Mouse (Mus musculus) kidney, postnatal 14 days (tissue): ENCODE measurements around the gene Trpm1.

Source experiments
- DNase-seq: peaks from one replicate; pipeline ENCODE4 v3.0.0; 2022; ENCODE audit warnings: mixed read lengths

Trpm1 gene

DNA sequence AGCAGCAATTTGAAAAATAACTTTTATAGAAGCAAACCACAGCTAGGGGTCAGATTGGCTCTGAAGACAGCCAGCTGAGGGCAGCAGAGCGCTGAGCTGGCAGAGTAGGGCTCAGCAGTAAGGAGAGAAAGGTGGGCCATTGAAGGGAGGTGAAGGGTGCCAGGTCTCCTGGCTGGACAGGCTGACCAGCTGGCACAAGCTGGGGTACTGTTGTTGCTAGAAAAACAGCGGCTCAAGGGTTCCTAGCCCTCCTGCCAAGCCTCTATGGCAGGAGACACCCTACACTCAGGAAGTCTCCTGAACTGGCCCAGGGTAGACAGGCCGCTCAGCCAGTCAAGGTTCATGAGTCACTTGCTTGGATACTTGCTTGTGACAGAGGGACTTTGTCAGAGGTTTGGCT lies 11.4 kb downstream of the Trpm1 start:
- DNase-seq, result peak; percentile 63

DNA sequence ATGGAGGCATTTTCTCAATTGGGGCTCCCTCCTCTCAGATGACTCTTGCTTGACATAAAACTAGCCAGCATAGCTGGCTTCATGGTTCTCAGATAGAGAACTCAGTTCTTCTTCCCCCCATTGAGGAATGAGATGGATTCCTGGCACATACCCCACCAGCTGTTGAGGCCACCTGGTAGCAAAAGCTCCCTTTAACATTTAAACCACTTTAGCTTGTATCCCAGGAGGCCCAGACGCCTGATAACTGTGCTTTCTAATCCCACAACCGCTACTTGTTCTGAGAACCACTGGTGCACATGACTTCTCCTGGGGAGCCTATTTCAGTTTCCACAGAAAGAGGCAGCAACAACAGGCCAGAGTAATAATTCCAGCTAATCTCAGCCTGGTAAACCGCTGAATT lies 12.4 kb downstream of the Trpm1 start:
- DNase-seq, result no peak

DNA sequence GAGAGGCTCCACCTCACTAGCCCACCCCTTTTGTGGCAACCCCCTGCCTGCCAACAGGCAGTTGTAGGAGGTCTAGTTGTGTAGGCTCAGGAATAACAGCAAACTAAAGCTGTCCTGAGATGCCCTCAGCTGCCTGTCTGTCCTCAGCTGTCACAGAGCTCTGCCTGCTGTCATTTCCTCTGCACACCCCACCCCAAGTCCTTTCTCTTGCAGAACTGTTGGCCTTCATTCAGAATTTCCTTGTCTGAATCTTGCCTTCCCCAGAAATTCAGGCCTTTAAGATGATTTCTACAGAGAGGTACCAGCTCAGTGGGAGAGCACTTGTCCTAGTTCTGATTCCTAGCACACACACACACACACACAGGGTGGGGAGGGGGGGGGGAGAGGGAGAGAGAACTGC lies 13.1 kb downstream of the Trpm1 start:
- DNase-seq, result no peak

DNA sequence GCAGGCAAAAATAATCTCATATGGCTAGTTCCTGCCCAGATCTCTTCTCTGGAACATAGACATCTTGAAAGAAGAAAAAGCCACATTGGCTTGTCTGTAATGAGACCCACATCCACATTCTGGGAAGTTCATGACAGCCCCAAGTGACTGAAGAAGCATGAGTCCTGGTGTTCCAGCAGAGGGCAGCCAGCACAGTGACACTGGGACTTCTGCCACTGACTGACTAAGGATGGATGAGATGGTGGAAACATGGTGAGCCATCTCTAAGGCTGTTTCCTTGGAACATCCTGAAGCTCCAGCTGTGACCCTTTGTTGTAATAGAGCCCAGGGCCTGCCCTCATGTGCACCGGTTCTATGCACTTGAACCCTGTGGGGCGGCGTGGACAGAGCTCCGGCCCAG lies 25.7 kb downstream of the Trpm1 start:
- DNase-seq, result no peak

DNA sequence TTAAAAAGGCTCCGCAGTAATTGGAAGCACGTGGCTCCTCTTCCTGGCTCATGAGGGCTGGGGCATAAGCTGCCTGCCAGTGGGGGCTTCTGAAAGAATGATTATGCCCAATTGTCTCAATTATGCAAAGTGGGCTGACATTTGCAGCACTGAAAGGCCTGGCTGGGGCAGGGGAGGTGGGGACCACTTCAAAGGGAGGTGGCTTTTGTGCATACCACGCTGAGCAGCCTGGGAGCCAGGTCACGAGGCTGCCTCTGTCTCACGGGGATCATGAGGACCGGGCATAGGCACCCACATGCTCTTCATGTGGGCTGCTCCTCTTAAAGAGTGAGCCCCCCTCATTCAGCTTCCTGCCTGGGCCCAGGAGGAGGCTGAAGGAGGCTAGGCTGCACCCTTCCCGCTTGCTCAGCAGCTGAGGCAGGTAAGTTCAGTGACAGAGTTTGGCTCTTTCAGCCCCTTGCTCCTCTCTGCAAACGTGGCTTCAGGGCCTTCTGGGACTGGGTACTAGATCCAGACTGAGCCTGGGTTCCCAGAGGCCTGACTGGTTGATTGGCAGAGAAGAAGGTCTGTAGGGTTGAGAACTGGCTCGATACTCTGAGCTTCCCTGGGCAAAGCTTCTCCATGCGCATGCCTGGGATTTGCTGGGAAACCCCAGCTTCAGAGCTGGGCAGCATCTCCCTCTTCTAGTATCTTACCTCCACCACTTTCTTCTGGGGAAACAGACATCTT lies 31.7 kb downstream of the Trpm1 start:
- DNase-seq, result no peak

DNA sequence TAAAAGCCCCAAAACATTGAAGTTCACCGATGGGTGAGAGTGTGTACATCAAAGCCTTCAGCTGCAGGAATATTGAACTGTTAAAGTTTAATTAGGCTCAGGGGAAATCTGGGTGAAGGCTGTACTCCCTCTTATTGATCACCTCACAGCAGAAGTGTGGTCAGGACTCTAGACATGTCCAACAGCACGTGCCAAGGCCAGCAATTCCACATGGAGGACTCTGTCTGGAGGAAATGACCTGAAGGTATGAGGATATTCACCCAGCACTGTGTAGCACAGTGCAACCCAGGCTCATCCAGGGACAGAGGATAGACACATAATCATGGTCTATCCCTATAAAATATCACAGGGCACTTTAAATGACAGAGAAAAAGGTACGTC lies 32.3 kb downstream of the Trpm1 start:
- no peak for DNase-seq

DNA sequence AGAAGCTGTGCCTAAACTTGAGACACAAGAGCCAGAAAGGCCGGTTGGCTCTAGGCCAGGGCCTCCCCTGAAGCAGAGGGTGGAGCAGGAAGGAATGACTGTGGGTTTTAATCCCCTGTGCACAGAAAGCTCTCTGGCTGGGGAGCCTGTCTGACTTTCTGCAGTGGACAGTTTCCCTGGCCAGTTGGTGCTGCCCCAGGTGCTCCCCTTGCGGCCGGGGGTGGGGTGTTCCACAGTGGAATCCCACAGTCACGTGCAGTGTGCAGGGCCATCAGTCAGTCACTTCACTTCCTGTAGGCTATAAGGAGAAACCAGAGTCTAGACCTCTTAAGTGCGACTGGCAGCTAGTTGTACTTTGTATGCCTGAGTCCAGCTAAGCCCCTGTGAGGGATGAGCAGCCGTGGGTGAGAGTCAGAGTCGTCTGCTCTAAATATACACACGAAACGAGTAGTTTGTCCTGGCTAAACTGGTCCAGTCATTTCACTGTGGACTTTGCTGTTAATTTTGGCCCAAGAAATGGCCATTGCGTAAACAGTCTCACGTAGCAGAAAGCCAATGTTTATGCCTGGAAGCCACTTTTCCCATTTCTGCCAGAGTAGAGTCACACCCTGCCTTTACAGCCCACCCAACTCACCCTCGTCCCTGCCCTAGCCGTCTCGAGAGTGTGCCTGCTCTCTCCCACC lies 38.8 kb downstream of the Trpm1 start:
- peak; percentile 43 for DNase-seq

DNA sequence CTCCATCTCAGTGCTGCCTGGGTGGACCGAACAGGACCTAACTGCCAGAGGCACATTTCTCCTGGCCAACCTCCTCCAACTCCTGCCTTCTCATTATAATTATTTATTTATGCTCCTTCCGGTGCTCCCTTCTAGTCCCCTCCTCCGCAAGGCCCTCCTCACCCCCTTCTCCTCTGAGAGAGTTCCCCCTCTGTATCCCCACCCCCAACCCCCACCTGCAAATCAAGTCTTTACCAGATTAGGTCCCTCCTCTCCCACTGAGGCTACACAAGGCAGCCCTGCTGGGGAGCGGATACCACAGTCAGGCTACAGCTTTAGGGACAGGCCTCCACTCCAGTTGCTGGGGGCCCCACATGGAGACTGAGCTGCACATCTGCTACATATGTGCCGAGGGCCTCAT lies 39.8 kb downstream of the Trpm1 start:
- DNase-seq, result no peak

DNA sequence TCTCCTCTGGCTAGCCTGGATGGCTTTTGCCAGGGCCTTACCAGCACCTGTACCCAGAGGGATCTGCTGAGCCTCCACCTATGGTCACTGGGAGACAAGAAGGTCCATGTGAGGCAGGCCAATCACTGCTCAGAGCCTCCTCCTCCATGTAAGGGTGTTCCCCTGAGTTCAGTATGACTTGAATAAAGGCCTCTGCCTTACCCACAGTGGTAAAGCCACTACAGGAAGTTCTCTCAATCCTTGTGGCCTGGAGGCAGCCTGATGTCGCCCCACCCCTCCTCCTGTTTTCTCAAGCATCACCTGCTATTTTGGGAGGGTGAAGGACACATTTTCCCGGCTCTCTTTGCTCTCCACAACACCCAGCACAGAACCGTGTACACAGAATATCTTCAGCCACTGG lies 42.5 kb downstream of the Trpm1 start:
- no peak for DNase-seq

DNA sequence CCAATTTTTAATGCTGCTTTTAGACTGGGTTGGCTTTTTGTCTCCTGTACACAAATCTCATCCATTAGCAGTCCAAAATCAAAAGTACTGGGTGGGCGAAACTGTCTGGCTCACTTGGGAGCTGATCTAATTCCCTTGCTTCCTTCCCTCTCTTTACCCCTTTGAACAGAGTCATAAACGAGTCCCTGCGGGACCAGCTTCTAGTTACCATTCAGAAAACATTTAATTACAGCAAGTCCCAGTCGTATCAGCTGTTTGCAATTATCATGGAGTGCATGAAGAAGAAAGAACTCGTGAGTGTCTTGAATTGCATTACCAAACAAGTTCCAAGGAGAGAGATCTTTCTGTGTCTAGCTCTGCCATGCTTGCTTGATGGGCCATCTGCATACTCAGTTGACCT lies 55.1 kb downstream of the Trpm1 start:
- no peak for DNase-seq

DNA sequence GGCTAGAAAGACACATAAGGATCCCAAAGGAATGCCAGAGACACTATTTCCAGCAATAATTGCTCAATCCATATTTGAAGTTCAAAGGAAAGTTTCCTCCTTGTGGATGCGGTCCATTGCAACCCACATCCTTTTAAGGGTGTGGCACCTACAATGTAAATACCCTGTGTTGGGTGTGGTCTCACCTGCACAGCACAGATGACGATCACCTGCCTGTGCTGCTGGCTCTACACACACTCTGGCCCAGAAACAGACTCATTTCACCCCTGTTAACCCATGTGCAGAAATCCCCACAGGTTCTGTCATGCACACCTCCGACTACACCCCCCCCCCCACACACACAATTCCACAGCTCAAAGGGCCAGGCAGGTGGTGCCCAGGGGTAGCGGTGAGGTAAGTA lies 59.2 kb downstream of the Trpm1 start:
- DNase-seq, result no peak

DNA sequence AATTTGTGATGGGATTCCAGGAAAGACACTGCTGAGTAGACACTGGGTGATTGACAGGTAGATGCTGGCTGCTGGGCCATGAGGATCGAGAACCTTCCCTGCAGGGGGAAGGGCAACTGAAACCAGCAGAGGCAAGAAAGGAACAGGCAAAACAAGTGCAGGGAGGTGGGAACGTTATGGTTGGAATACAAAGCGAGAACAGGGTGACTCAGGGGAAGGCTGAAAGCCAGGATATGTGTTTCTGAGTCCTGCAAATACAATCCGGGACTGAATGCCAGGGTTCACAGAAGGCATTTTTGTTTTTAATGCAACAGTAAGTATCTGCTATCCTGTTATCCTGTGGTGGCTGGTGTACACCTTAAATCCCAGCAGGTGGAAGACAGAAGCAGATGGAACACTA lies 60.4 kb downstream of the Trpm1 start:
- no peak for DNase-seq

DNA sequence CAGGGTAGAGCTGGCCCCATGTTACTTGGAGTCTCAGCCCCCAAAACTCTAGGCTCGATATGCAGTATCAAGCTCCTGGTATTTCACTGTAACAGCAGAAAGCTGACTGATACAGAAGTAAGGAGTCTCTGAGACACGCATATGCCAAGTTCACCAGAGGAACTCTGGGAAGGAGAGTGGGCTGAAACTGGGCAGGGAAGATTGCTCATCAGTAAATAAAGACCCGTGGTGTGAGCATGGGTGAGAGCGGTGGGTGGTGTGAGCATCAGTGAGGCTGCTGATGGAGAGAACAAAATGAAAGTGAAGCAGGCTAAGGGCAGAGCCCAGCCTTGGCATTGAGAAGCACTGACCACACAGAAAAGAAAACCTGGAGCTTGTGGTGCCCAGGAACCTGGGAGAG lies 62.0 kb downstream of the Trpm1 start:
- no peak for DNase-seq

DNA sequence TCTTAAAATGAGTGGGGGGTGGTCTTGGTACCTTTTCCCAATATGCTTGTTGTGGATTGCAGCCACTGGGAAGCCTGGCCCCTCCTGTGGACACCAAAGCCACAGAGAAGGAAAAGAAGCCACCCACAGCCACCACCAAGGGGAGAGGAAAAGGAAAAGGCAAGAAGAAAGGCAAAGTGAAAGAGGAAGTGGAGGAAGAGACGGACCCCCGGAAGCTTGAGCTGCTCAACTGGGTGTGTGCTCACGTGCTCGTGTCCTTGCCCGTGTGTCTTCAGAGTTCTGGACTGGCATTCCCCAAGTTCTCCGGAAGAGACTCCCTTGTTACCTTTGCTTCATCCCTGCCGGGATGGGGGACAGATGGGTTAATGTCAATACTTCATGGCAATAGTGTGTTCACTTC lies 63.8 kb downstream of the Trpm1 start:
- no peak for DNase-seq

DNA sequence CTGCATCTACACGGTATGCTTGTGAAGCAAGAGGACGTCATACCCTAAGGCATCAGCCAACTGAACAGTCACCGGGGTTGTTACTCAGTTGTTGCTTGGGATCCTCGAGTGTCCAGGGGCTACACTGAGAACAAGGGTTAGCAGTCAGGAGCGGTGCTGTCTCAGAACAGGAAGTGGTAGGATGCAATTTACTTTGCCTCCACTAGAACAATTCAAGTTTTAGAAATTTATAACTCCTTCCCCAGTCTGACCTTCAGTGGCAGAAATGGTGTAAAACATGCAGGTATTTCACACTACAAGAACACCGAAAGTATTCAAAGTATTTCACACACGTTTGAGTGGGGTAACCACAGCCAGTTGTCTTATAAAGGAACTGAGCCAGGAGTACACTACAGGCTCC lies 66.1 kb downstream of the Trpm1 start:
- no peak for DNase-seq

DNA sequence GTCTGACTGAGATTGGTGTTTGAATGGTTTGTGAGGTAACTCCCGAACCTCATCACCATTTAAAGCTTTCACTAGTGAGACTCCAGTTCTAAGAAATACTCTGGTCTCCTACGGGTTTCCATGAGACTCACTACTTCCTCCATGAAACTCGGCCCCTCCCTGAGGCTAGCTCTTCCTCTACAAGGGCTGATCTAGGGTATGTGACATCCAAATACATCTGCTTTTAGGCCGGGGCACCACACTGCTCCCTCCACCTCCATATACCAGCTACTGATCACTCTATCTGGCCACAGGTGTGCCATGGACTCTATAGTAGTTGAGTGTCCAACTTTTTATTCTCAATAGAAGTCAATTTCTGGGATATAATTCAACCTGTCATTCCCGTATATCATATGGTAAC lies 69.6 kb downstream of the Trpm1 start:
- no peak for DNase-seq

DNA sequence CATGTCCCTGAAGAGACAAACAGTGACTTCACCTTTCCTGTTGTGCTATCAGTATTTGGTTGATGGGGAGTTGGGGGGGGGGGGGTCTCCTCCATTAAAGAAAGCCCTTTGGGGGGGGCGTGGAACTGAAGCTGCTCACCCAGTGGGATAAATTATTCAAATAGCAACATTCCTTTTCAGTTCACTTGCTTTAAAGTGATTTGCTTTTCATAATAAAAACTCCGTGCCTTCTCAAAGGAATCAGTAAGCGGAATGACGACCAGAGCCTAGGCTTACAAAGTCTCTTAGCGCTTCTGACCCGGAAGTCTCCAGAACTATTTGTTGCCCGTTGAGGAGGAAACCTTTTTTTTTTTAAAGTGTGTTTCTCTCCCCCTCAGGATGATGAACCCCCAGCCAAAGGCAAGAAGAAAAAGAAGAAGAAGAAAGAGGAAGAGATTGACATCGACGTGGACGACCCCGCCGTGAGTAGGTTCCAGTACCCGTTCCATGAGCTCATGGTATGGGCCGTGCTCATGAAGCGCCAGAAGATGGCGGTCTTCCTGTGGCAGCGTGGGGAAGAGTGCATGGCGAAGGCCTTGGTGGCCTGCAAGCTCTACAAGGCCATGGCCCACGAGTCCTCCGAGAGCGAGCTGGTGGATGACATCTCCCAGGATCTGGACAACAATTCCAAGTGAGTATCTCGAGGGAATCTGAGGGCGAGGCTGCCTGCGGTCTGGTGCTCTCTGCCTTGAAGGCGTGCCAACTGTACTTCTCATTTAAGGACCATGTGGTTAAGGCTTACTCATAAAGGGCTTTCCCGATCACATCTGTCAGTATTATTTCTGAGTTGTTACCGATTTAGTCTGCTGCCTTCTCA lies 72.9 kb downstream of the Trpm1 start:
- no peak for DNase-seq

DNA sequence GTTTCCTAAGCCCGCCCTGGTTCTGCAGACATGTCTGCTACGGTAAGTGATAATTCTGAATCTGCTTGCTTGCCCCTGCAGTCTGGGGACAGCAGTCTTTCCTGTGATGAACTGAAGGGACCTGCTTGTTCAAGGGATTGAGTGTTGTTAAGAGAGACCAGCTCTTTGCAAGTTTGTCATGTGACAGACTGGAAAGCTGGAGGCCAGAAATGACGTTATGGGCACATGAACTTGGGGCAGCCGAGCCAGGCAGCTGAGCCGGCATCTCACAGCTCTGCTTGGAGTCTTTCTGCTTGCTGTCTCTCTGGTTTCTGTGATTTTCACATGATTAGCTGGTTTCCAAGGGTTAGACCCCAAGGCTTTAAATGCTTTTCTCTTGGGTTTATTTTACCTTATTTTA lies 74.0 kb downstream of the Trpm1 start:
- no peak for DNase-seq

DNA sequence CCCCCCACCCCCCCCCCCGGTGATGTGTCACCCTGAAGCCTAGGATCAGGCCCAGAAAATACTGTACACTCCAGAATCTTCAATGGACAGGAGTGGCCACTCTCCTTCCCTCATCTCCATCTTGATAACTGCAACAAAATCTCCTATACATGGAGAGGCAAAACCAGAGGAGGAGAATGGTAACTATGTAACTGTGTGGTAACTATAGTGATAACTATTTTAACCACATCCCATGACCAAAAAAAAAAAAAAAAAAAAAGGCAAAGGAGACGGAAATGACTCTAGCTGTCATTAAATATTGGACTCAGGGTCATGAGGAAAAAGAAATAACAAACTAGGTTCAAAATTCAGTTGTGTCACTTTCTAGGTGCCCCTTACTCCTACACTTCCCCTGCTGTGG lies 74.7 kb downstream of the Trpm1 start:
- no peak for DNase-seq

DNA sequence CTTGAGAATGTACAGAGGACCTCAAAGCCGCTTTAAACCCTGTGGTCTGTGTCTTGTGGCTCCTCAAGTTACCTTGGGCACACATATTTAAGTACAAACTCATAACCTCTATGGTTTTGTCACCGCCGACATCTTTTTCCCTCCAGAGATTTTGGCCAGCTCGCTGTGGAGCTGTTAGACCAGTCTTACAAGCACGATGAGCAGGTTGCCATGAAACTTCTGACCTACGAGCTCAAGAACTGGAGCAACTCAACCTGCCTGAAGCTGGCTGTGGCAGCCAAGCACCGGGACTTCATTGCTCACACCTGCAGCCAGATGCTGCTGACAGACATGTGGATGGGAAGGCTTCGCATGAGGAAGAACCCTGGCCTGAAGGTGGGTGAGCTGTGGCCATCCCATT lies 76.3 kb downstream of the Trpm1 start:
- DNase-seq, result no peak

DNA sequence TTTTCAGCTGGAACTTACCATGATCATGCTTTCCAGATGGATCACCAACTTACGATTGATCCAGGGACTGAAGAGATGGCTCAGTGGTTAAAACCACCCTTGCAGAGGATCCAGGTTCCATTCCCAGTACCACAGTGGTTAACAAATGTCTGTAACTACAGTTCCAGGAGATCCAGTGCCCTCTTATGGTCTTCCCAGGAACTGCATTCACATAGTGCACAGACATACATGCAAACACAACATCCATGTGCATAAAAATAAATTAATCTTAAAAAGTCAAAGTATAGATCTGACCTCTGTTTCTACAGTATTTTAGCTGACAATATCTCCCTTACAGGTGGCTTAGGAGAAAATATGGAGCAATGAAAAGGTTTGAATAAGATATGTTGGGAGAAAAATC lies 77.4 kb downstream of the Trpm1 start:
- no peak for DNase-seq

DNA sequence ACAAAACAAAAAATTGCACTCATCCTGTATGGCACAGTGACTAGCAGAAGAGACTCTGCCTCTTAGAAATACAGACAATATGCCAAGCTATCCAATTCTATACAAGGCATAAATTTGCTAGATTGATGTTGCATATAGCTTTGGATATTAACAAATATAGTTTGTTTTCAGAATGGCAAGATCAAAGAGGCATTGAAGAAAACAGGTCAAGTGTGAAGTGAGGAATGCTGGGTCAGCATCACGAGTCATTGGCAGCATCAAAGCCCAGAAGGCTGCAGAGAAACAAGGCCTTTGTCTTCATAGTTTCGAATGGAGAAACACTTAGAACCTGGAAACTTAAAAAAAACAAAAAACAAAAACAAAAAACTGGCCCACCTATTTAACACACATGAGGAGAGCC lies 78.4 kb downstream of the Trpm1 start:
- no peak for DNase-seq

DNA sequence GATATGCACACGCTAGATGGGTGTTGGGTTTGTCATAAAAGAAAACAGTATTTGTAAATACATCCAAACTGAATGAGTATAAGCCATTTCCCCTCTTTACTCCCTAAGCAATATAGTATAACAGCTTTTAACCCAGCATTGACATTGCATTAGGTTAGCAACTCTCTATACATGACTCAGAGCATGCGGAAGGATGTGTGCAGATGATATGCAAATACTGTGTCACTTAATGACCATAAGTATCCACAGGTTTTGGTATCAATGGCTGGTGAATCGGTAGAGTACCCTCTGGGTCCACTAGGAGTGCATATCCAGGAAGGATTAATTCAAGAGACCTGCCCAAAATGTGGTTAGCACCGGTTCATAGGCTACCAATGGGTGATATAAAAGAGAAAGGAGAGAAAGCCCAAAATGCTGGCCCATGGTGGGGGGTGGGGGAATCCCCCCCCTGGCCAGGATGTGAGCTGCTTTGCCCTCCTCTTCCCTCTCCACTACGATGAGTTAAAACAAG lies 80.7 kb downstream of the Trpm1 start:
- no peak for DNase-seq

DNA sequence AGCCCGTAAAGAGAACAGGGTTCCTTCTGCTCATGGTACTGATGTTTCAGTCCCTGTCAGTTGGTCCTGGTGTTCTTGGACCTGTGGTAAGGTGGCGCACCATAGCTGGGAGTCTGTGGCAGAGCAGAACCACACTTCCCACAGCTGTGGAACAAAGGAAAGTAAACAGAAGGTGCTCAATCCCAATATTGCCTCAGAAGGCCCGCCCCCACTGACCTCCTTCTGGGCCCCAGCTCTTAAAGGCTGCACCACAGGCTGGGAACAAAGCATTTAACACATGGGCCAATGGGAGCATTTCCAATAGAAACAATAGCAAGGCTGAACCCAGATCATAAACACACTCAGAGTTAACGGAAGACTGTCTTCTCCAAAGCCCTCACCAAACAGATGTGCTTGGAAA lies 82.9 kb downstream of the Trpm1 start:
- no peak for DNase-seq
